Mouse (Mus musculus): Measurements from ENCODE around the gene Ccdc33. TPM values are rescaled to one million over a fixed set of nuclear protein-coding genes. Genes with fewer than 3 reads are reported as not detected.

Ccdc33 gene
- total and polyA plus RNA-seq, 2 experiments from 2014 or later, result not detected

DNA sequence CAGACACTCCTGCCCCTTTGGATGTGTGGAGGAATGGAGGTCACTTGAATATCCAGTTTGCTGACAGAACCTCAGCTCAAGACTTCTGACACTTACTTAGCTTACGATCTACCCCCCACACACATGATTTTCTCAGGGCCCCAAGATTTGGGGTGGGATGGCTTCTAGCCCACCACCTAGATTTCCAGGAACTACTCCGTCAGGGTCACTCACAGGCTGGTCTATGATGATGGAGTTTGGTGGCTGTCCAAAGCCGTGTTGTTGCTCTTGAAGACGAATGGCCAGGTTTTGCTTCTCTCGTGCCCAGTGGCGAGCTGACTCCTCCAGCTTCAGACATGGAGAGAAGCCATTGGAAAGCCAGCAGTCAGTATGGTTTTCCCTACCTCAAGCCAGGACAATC is 89.0 kb downstream of the Ccdc33 start:
- TF ChIP-seq CTCF (IDR thresholded peaks at IDR 0.05; ENCODE audit: low read depth), result no peak
- TF ChIP-seq EP300 (IDR thresholded peaks at IDR 0.05; ENCODE audit: low read depth), result no peak
- WGBS, result 80% methylated on average over 6 of the region's 6 CpGs

DNA sequence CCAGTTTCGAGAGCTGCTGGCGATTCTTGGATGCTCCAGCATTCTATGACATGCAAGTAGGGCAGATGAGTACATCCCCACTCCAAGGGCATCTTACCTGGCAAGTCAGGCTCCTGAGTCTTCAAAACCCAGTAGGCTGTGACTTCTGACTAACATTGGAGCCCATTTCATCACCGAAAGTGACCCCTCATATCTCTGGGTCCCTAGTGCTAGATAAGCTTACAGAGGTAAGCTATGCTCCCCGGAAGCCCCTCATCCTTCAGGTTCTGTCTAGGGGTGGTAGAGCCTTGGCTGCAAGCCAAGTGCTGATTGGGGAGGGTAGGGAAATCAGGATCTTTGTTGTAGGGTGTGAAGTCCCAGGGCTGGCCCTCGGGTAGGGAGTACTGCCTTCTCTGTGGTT is 89.8 kb downstream of the Ccdc33 start:
- Histone ChIP-seq H3K9ac (replicated peaks; ENCODE audit: low read depth, low read length) (no peak overlapping the region), H3K27me3 (ENCODE audit: control insufficient read depth, insufficient read depth, low read length) (no peaks in the 10 kb centered on the region), H3K27ac (ENCODE audit: low read depth) (no peak overlapping the region), H3K4me1 (ENCODE audit: control insufficient read depth, insufficient read depth) (no peaks in the 10 kb centered on the region), H3K4me2 (ENCODE audit: low read depth, low read length) (no peak overlapping the region), H3K36me3 (replicated peaks; ENCODE audit: control insufficient read depth, insufficient read depth, low read length) (no peaks in the 10 kb centered on the region), H3K9me3 (replicated peaks; ENCODE audit: control insufficient read depth, low read length) (no peaks in the 10 kb centered on the region), H3K4me3 (ENCODE audit: low read depth, low read length) (no peak overlapping the region)
- TF ChIP-seq EP300 (IDR thresholded peaks at IDR 0.05; ENCODE audit: low read depth) (no peak), CTCF (IDR thresholded peaks at IDR 0.05; ENCODE audit: low read depth) (no peak)
- DNase-seq (ENCODE audit: low spot score) (no peak), ATAC-seq (ENCODE audit: insufficient read depth, low read depth) (no peak)
- 39% methylated on average over 5 of the region's 5 CpGs for WGBS

More for the DNA sequence above, 89.0 kb downstream of the Ccdc33 start:
- Histone ChIP-seq H3K4me1 (ENCODE audit: control insufficient read depth, insufficient read depth) (no peaks in the 10 kb centered on the region), H3K36me3 (replicated peaks; ENCODE audit: control insufficient read depth, insufficient read depth, low read length) (no peaks in the 10 kb centered on the region), H3K27me3 (ENCODE audit: control insufficient read depth, insufficient read depth, low read length) (no peaks in the 10 kb centered on the region), H3K4me2 (ENCODE audit: low read depth, low read length) (no peak overlapping the region), H3K9me3 (replicated peaks; ENCODE audit: control insufficient read depth, low read length) (no peaks in the 10 kb centered on the region), H3K4me3 (ENCODE audit: low read depth, low read length) (no peak overlapping the region), H3K27ac (ENCODE audit: low read depth) (no peak overlapping the region), H3K9ac (replicated peaks; ENCODE audit: low read depth, low read length) (no peak overlapping the region)
- DNase-seq (ENCODE audit: low spot score) (no peak), ATAC-seq (ENCODE audit: insufficient read depth, low read depth) (no peak)

- TF ChIP-seq EP300 (IDR thresholded peaks at IDR 0.05; ENCODE audit: low read depth), result no peak
- TF ChIP-seq CTCF (IDR thresholded peaks at IDR 0.05; ENCODE audit: low read depth), result no peak
- no peak overlapping the region for H3K4me2 ChIP-seq (ENCODE audit: low read depth, low read length)
- no peak overlapping the region for H3K9ac ChIP-seq (replicated peaks; ENCODE audit: low read depth, low read length)
- no peak overlapping the region for H3K4me3 ChIP-seq (ENCODE audit: low read depth, low read length)
- DNase-seq (ENCODE audit: low spot score) (no peak), ATAC-seq (ENCODE audit: insufficient read depth, low read depth) (no peak)
- 35% methylated on average over 2 of the region's 2 CpGs for WGBS
- H3K27me3 ChIP-seq (ENCODE audit: control insufficient read depth, insufficient read depth, low read length), result no peaks in the 10 kb centered on the region
- no peaks in the 10 kb centered on the region for H3K9me3 ChIP-seq (replicated peaks; ENCODE audit: control insufficient read depth, low read length)
- no peaks in the 10 kb centered on the region for H3K36me3 ChIP-seq (replicated peaks; ENCODE audit: control insufficient read depth, insufficient read depth, low read length)
- H3K27ac ChIP-seq (ENCODE audit: low read depth), result no peak overlapping the region
- H3K4me1 ChIP-seq (ENCODE audit: control insufficient read depth, insufficient read depth), result no peaks in the 10 kb centered on the region
Measured at GRCm38 (mm10) chr9:58027426-58028180, 91.0 kb downstream of the Ccdc33 start.

DNA sequence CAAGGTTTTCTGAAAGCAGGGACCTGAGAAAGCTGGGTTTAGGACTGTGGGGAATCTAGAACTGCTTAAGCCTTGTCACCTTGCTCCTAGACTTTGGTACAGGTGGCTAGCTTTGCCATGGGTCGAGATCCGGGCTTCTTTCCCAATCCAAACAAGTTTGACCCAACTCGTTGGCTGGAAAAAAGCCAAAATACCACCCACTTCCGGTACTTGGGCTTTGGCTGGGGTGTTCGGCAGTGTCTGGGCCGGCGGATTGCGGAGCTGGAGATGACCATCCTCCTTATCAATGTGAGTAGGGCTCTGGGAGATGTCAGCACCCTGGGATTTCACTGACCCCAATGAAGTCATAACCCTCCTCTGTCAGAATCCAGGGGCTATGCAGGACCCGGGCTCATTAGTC is 92.6 kb downstream of the Ccdc33 start:
- ATAC-seq (ENCODE audit: insufficient read depth, low read depth) (no peak), DNase-seq (ENCODE audit: low spot score) (no peak)
- no peaks in the 10 kb centered on the region for H3K4me1 ChIP-seq (ENCODE audit: control insufficient read depth, insufficient read depth)
- no peak overlapping the region for H3K4me2 ChIP-seq (ENCODE audit: low read depth, low read length)
- no peak overlapping the region for H3K9ac ChIP-seq (replicated peaks; ENCODE audit: low read depth, low read length)
- H3K4me3 ChIP-seq (ENCODE audit: low read depth, low read length), result no peak overlapping the region
- no peak for TF ChIP-seq EP300 (IDR thresholded peaks at IDR 0.05; ENCODE audit: low read depth)
- no peak for TF ChIP-seq CTCF (IDR thresholded peaks at IDR 0.05; ENCODE audit: low read depth)
- H3K9me3 ChIP-seq (replicated peaks; ENCODE audit: control insufficient read depth, low read length), result no peaks in the 10 kb centered on the region
- H3K27me3 ChIP-seq (ENCODE audit: control insufficient read depth, insufficient read depth, low read length), result no peaks in the 10 kb centered on the region
- no peaks in the 10 kb centered on the region for H3K36me3 ChIP-seq (replicated peaks; ENCODE audit: control insufficient read depth, insufficient read depth, low read length)
- H3K27ac ChIP-seq (ENCODE audit: low read depth), result no peak overlapping the region
- 70% methylated on average over 9 of the region's 9 CpGs for WGBS

GRCm38 (mm10) chr9:58018385-58018784 is 100.2 kb downstream of the Ccdc33 start:
- no peaks in the 10 kb centered on the region for H3K4me1 ChIP-seq (ENCODE audit: control insufficient read depth, insufficient read depth)
- no peaks in the 10 kb centered on the region for H3K27me3 ChIP-seq (ENCODE audit: control insufficient read depth, insufficient read depth, low read length)
- DNase-seq (ENCODE audit: low spot score), result no peak
- 75% methylated on average over 5 of the region's 5 CpGs for WGBS
- no peak overlapping the region for H3K27ac ChIP-seq (ENCODE audit: low read depth)
- TF ChIP-seq CTCF (IDR thresholded peaks at IDR 0.05; ENCODE audit: low read depth), result no peak
- no peak for TF ChIP-seq EP300 (IDR thresholded peaks at IDR 0.05; ENCODE audit: low read depth)
- H3K36me3 ChIP-seq (replicated peaks; ENCODE audit: control insufficient read depth, insufficient read depth, low read length), result no peaks in the 10 kb centered on the region
- no peaks in the 10 kb centered on the region for H3K9me3 ChIP-seq (replicated peaks; ENCODE audit: control insufficient read depth, low read length)
- no peak overlapping the region for H3K4me3 ChIP-seq (ENCODE audit: low read depth, low read length)
- no peak overlapping the region for H3K9ac ChIP-seq (replicated peaks; ENCODE audit: low read depth, low read length)
- no peak overlapping the region for H3K4me2 ChIP-seq (ENCODE audit: low read depth, low read length)
- ATAC-seq (ENCODE audit: insufficient read depth, low read depth), result no peak

GRCm38 (mm10) chr9:58016962-58017361 is 101.7 kb downstream of the Ccdc33 start:
- no peak for ATAC-seq (ENCODE audit: insufficient read depth, low read depth)
- H3K36me3 ChIP-seq (replicated peaks; ENCODE audit: control insufficient read depth, insufficient read depth, low read length), result no peaks in the 10 kb centered on the region
- TF ChIP-seq CTCF (IDR thresholded peaks at IDR 0.05; ENCODE audit: low read depth) (no peak), EP300 (IDR thresholded peaks at IDR 0.05; ENCODE audit: low read depth) (no peak)
- H3K4me1 ChIP-seq (ENCODE audit: control insufficient read depth, insufficient read depth), result no peaks in the 10 kb centered on the region
- H3K4me2 ChIP-seq (ENCODE audit: low read depth, low read length), result no peak overlapping the region
- no peak overlapping the region for H3K4me3 ChIP-seq (ENCODE audit: low read depth, low read length)
- H3K27ac ChIP-seq (ENCODE audit: low read depth), result no peak overlapping the region
- H3K9ac ChIP-seq (replicated peaks; ENCODE audit: low read depth, low read length), result no peak overlapping the region
- H3K9me3 ChIP-seq (replicated peaks; ENCODE audit: control insufficient read depth, low read length), result no peaks in the 10 kb centered on the region
- DNase-seq (ENCODE audit: low spot score), result no peak
- H3K27me3 ChIP-seq (ENCODE audit: control insufficient read depth, insufficient read depth, low read length), result no peaks in the 10 kb centered on the region
- 27% methylated on average over 3 of the region's 3 CpGs for WGBS

Data from heart, postnatal 0 days (tissue).